Mouse (Mus musculus) cortical plate, adult 2 months (tissue): ENCODE results near the gene Car15.

ENCODE experiments used
- CTCF ChIP-seq: fragments of 200-500 bp; IDR thresholded peaks from 2 replicates; pipeline ENCODE4 v1.5.1; 2011; ENCODE audit warnings: mild to moderate bottlenecking, control low read depth, low read length; ENCODE audit not compliant: insufficient read depth; ENCODE audit errors: extremely low read depth
- POLR2A ChIP-seq: fragments of 200-500 bp; IDR thresholded peaks from 2 replicates; pipeline ENCODE4 v1.6.1; 2011; ENCODE audit warnings: mild to moderate bottlenecking, low read length, control low read depth; ENCODE audit not compliant: insufficient read depth; ENCODE audit errors: extremely low read depth

- TF ChIP-seq POLR2A (no peak), CTCF (no peak)
These were observed 36.2 kb downstream of the Car15 start for GRCm38 (mm10) chr16:17801777-17802455.
